Mouse (Mus musculus) kidney, adult 10 weeks (tissue): ENCODE results near the gene Ugt2a2. TPM values are rescaled to one million over a fixed set of nuclear protein-coding genes. Genes with fewer than 3 reads are reported as not detected.

Experiments
- polyA plus RNA-seq: library from polyadenylated mRNA; stranded (reverse); fragments of 350-450 nt; fragmentation: Illumina TruSeq; extraction: RNeasy Lipid Tissue Mini Kit (QIAGEN cat#74804); gene quantifications from one replicate; pipeline ENCODE4 v1.2.3, GENCODE M21; 2014; ENCODE audit warnings: low read depth, low replicate concordance

Gene Ugt2a2
- not detected for polyA plus RNA-seq

DNA sequence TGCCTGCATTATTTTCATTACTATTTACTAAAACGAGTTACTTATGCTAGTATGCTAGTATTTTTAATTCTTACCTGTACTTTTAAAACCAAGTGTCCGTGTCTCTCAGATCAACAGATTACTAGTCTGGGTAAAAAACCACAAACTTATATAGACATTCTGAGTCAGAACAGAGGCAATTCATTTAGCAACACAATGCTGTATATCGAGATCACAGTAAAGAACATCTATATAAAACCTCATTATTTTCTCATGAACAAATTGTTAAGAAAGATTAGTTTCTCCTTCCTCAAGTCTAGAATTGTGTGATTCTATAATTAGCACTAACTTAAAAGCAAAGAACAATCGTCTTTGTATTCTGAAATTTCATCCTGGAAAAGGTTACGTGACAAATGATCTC lies at the start of gene Ugt2a2:
Gene Ugt2a2, minus strand, starts transcription at position 101 of the 400 bp plus-strand sequence.

DNA sequence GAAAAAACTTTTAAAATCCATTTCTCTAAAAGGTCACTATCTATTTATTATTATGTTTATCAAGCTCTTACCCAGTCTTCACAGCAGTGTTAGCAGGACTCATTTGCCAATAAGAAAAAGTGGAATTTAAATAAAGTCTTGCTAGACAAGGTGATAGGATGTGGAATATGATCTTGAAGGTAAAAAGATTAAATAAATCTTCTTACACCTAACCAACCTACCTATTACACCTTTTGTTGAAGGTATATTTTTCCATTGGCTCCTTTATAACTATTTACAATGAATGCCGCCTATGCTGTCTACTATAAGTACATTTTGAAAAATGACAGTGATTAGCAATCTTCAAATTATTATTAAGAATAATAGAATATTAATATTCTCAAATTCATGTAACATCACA lies 8.7 kb upstream of the Ugt2a2 start, which contains the start of gene Ugt2a1:
Gene Ugt2a1, minus strand, starts transcription at position 101 of the 400 bp plus-strand sequence.

DNA sequence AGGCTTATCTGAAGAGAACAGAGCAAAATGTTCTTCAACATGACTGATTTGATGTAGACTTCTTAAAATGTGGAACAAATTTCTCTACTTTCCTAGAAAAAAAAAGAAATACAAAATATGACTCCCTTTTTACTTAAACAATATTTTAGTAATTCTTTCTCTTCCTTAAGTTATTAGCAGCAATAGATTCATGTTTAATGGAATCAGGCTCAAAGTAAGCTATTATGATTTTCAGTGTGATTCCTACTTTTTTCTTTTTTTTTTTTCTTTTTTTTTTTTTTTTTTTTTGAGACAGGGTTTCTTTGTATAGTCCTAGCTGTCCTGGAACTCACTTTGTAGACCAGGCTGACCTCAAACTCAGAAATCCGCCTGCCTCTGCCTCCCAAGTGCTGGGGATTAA lies 4.6 kb upstream of the Ugt2a2 start, which contains the start of gene Gm43638:
Gene Gm43638, minus strand, starts transcription at position 101 of the 400 bp plus-strand sequence.

GRCm38 (mm10) chr5:87424041-87424440 lies 58.0 kb downstream of the Ugt2a2 start, which contains the start of gene Ugt2b38:
Ugt2b38 (minus strand) TSS chr5:87424203.

Other genes with a start within 250 kb of the Ugt2a2 start
- 4.4 TPM for gene Ugt2b37, start 227.5 kb downstream of the Ugt2a2 start, polyA plus RNA-seq
- gene Ugt2a3, start 145.1 kb downstream of the Ugt2a2 start, polyA plus RNA-seq: 1.3 TPM
- gene Ugt2b38, start 58.1 kb downstream of the Ugt2a2 start, polyA plus RNA-seq: 391 TPM
- gene Gm43638, start 4.5 kb upstream of the Ugt2a2 start, polyA plus RNA-seq: not detected
- not detected for gene Ugt2a1, start 8.6 kb upstream of the Ugt2a2 start, polyA plus RNA-seq
- 30.2 TPM for gene Sult1b1, start 55.9 kb upstream of the Ugt2a2 start, polyA plus RNA-seq
- gene Sult1d1, start 86.8 kb upstream of the Ugt2a2 start, polyA plus RNA-seq: 3,352 TPM
- 0.36 TPM for gene Sult1e1, start 109.3 kb upstream of the Ugt2a2 start, polyA plus RNA-seq
- gene Csn1s1, start 183.9 kb upstream of the Ugt2a2 start, polyA plus RNA-seq: not detected
- gene Csn2, start 217.4 kb upstream of the Ugt2a2 start, polyA plus RNA-seq: not detected